Mouse (Mus musculus) liver, embryonic 14.5 days (tissue): ENCODE measurements around the gene Henmt1. TPM values are rescaled to one million over a fixed set of nuclear protein-coding genes. Genes with fewer than 3 reads are reported as not detected.
A peak's percentile ranks its signal among the peaks of the same experiment; 100 is the strongest.

Experiments used
- ATAC-seq: fragments of 200-750 bp; cut with Nextera tagmentation; 2 replicates; pipeline ENCODE4 v1.8.0; 2017; ENCODE audit warnings: moderate number of reproducible peaks, mild to moderate bottlenecking, moderate library complexity; ENCODE audit not compliant: insufficient read depth
- DNase-seq, 3 experiments: peaks; one replicate each; pipeline ENCODE4 v3.0.0-alpha.2; 2012 to 2013; ENCODE audit warnings: low read depth in 3 of 3, low spot score in 3 of 3
- H3K27ac ChIP-seq: fragments of 300-500 bp; sonication (generic); 2 replicates; pipeline ENCODE4 v1.5.1; 2014; ENCODE audit warnings: moderate library complexity, mild to moderate bottlenecking, control low read depth, inconsistent platforms
- H3K27me3 ChIP-seq: fragments of 300-500 bp; sonication (generic); 2 replicates; pipeline ENCODE4 v1.6.1; 2014; ENCODE audit warnings: mild to moderate bottlenecking, low read length, moderate library complexity; ENCODE audit not compliant: control insufficient read depth, insufficient read depth
- H3K36me3 ChIP-seq: fragments of 300-500 bp; sonication (generic); replicated peaks from 2 replicates; pipeline ENCODE4 v1.6.1; 2014; ENCODE audit warnings: low read depth; ENCODE audit not compliant: control insufficient read depth, insufficient read depth
- H3K4me1 ChIP-seq, 2 experiments: fragments of 200-500 bp in 1 of 2; fragments of 300-500 bp in 1 of 2; sonication (generic) in 1 of 2; replicated peaks; 2 replicates each; pipeline ENCODE4 v1.6.1; 2012 to 2014; ENCODE audit warnings: antibody characterized with exemption in 1 of 2, inconsistent platforms in 1 of 2, low read length in 1 of 2; ENCODE audit not compliant: control insufficient read depth in 2 of 2, insufficient read depth in 2 of 2
- H3K4me2 ChIP-seq: fragments of 300-500 bp; sonication (generic); 2 replicates; pipeline ENCODE4 v1.6.1; 2014; ENCODE audit warnings: low read depth, mild to moderate bottlenecking, control low read depth, moderate library complexity
- H3K4me3 ChIP-seq, 2 experiments: fragments of 200-500 bp in 1 of 2; fragments of 300-500 bp in 1 of 2; sonication (generic) in 1 of 2; 2 replicates each; pipeline ENCODE4 v1.5.1; 2012 to 2014; ENCODE audit warnings: low read depth in 2 of 2, low read length in 2 of 2, mild to moderate bottlenecking in 2 of 2, control low read depth in 1 of 2, inconsistent platforms in 1 of 2, moderate library complexity in 1 of 2; ENCODE audit not compliant: insufficient read depth in 1 of 2
- H3K9ac ChIP-seq: fragments of 300-500 bp; sonication (generic); replicated peaks from 2 replicates; pipeline ENCODE4 v1.6.1; 2014; ENCODE audit warnings: mild to moderate bottlenecking, control low read depth, moderate library complexity
- H3K9me3 ChIP-seq: fragments of 300-500 bp; sonication (generic); 2 replicates; pipeline ENCODE4 v1.6.1; 2016; ENCODE audit warnings: low read length, mixed read lengths; ENCODE audit not compliant: control insufficient read depth
- CTCF ChIP-seq: IDR thresholded peaks from 2 replicates; pipeline ENCODE4 v1.5.1; 2016; ENCODE audit warnings: antibody characterized with exemption, low read depth, control low read depth
- EP300 ChIP-seq: IDR thresholded peaks from 2 replicates; pipeline ENCODE4 v1.6.1; 2016; ENCODE audit warnings: antibody characterized with exemption, low read depth
- WGBS: fragments of 180-500 bp; shearing (Covaris S2); extraction: QIAGEN DNeasy Blood & Tissue Kit; methylation state at CpG from one replicate; pipeline ENCODE4 v1.1.7; 2014; ENCODE audit not compliant: insufficient replicate concordance; 5-methylcytosine and 5-hydroxymethylcytosine counted together
- polyA plus RNA-seq, 2 experiments: library from polyadenylated mRNA; depleted of rRNA in 1 of 2; stranded (reverse) in 1 of 2; unstranded in 1 of 2; fragments of >200 nt; fragmentation: Nextera tagmentation in 1 of 2; extraction: Ambion mirVana in 1 of 2; gene quantifications; 2 replicates each; pipeline versions ENCODE4 v1.2.1 to v1.2.3; 2012 to 2014

Gene Henmt1
- polyA plus RNA-seq, 2 experiments = 0.03 TPM; not detected in 1

DNA sequence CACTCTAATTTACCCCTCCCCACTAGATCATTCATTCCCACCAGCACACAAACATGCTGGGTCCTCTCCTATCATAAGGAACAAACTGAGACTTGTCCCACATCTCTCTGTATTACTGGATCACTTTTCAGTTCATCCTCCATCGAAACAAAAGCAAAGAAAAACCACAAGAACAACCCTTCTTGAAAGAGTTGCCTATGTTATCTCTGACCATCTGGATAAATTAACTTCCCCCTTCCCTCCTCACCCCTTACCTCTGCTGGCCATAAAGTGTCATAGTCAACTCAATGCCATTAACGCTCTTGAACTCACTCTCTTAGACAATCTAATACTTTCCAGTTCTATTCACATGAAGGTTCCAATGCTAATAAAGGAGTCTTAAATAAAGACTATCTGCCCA is 54.8 kb downstream of the Henmt1 start:
- Histone ChIP-seq H3K27ac (no peak overlapping the region), H3K9me3 (no peaks in the 10 kb centered on the region), H3K27me3 (no peaks in the 10 kb centered on the region), H3K36me3 (no peaks in the 10 kb centered on the region), H3K4me2 (no peak overlapping the region), H3K9ac (no peak overlapping the region), H3K4me3 (no peak overlapping the region), H3K4me1 (peaks cover 10 to 23% of the 10 kb centered on the region in 2 experiments)
- ATAC-seq = no peak
- 18% methylated on average over 2 of the region's 2 CpGs for WGBS
- DNase-seq = no peak
- TF ChIP-seq CTCF (no peak), EP300 (no peak)

DNA sequence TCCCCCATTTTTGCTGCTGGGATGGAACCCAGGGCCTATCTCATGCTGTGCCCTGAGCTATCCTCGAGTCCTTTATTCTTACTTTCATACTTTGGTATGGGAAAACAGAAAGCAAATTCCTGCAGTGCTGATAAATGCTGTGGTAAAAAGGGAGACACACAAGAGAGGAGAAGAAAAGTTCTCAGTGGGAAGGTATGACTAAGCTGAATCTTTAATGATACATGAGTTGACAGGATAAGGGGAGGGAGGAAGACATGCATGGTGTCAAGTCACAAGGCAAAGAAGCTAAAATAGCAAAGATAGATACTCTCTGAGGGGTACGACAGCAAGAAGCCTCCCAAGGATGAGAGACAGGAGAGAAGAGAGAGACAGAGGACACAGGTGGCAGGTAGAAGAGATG is 55.7 kb downstream of the Henmt1 start:
- no peaks in the 10 kb centered on the region for H3K36me3 ChIP-seq
- peaks cover 10 to 23% of the 10 kb centered on the region in 2 experiments for H3K4me1 ChIP-seq
- DNase-seq = no peak
- no peaks in the 10 kb centered on the region for H3K9me3 ChIP-seq
- no peak overlapping the region for H3K9ac ChIP-seq
- no peak for ATAC-seq
- H3K27ac ChIP-seq = no peak overlapping the region
- 26% methylated on average over 2 of the region's 2 CpGs for WGBS
- TF ChIP-seq EP300 (no peak), CTCF (no peak)
- no peaks in the 10 kb centered on the region for H3K27me3 ChIP-seq
- H3K4me3 ChIP-seq = no peak overlapping the region
- no peak overlapping the region for H3K4me2 ChIP-seq

DNA sequence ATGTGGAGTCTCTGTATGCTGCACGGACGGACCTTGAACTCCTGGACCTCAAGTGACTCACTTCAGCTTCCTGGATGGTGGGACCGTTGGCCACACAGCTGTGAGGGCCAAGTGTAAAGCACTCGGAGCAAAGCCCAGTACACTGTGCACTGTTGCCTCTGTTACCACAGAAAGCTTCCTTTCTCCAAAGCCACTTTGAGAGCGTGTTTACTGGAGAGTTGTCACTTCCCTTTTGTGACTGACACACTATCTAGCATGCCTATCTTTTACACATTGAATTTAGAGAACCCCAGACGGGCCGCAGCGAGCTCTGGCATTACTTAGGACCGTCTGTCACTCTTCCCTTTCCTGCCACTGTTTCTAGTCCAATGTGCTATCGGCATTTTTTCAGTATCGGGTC is 57.6 kb downstream of the Henmt1 start:
- H3K4me3 ChIP-seq = peak overlapping the region in 1 of 2 experiments; percentile 0; a peak in 2 of 4 replicates
- DNase-seq = peak in 1 of 3 experiments; percentile 28
- no peaks in the 10 kb centered on the region for H3K9me3 ChIP-seq
- ATAC-seq = peak; percentile 68
- H3K4me2 ChIP-seq = peak overlapping the region; percentile 60
- H3K36me3 ChIP-seq = no peaks in the 10 kb centered on the region
- TF ChIP-seq EP300 = no peak
- TF ChIP-seq CTCF = no peak
- no peak overlapping the region for H3K27ac ChIP-seq
- WGBS = 10% methylated on average over 11 of the region's 11 CpGs
- H3K9ac ChIP-seq = no peak overlapping the region
- H3K27me3 ChIP-seq = no peaks in the 10 kb centered on the region
- peaks cover 10 to 23% of the 10 kb centered on the region in 2 experiments for H3K4me1 ChIP-seq

GRCm38 (mm10) chr3:108997762-108998161 is 58.1 kb downstream of the Henmt1 start:
- Histone ChIP-seq H3K27ac (no peak overlapping the region), H3K9ac (no peak overlapping the region), H3K36me3 (no peaks in the 10 kb centered on the region), H3K4me3 (peak overlapping the region in 1 of 2 experiments; percentile 0; a peak in 2 of 4 replicates), H3K4me1 (peaks cover 10 to 23% of the 10 kb centered on the region in 2 experiments), H3K4me2 (peak overlapping the region; percentile 60), H3K9me3 (no peaks in the 10 kb centered on the region), H3K27me3 (no peaks in the 10 kb centered on the region)
- WGBS = 17% methylated on average over 4 of the region's 4 CpGs
- ATAC-seq (peak; percentile 72; the same call in 1 of the 2 replicates), DNase-seq (peak in 1 of 3 experiments; percentile 39)
- no peak for TF ChIP-seq EP300
- no peak for TF ChIP-seq CTCF

DNA sequence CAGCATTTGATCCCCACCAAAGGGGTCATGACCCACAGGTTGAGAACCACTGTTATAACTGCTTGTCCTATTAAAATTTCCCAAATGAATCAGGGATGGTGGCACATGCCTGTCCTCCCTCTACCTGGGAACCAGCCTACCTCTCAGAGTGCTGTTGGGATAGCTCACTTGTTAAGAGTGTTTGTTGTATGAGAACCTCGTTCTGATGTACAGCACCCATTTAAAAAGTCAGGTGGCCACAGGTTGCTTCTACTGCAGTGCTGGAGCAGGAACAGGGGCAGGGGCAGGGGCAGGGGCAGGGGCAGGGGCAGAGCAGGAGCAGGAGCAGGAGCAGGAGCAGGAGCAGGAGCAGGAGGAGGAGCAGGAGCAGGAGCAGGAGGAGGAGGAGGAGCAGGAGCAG is 59.5 kb downstream of the Henmt1 start:
- no peak for DNase-seq

More for the DNA sequence above, 59.5 kb downstream of the Henmt1 start:
- Histone ChIP-seq H3K27ac (no peak overlapping the region), H3K9ac (no peak overlapping the region), H3K36me3 (no peaks in the 10 kb centered on the region), H3K4me1 (peaks cover 10 to 14% of the 10 kb centered on the region in 2 experiments), H3K9me3 (no peaks in the 10 kb centered on the region), H3K4me2 (no peak overlapping the region), H3K4me3 (no peak overlapping the region), H3K27me3 (no peaks in the 10 kb centered on the region)
- 53% methylated on average over 1 of the region's 1 CpGs for WGBS
- TF ChIP-seq EP300 (no peak), CTCF (no peak)
- no peak for ATAC-seq
